Mouse (Mus musculus) liver, postnatal 0 days (tissue): ENCODE measurements at regions not wholly inside any gene's neighbourhood (a gene's known extent, or its start where the extent isn't known, plus 50 kb on each side); places are given as distances from the start of the nearest gene placed in this dataset.
A peak's percentile ranks its signal among the peaks of the same experiment; 100 is the strongest.

Experiments used
- ATAC-seq: fragments of 200-750 bp; cut with Nextera tagmentation; 2 replicates; pipeline ENCODE4 v1.8.0; 2017; ENCODE audit warnings: mild to moderate bottlenecking, moderate library complexity
- DNase-seq: peaks from one replicate; pipeline ENCODE4 v3.0.0-alpha.2; 2016
- H3K27ac ChIP-seq: fragments of 300-500 bp; sonication (generic); 2 replicates; pipeline ENCODE4 v1.5.1; 2014; ENCODE audit warnings: antibody characterized with exemption, moderate library complexity, mild to moderate bottlenecking, low read depth
- H3K27me3 ChIP-seq: fragments of 300-500 bp; sonication (generic); 2 replicates; pipeline ENCODE4 v1.6.1; 2014; ENCODE audit warnings: low read length, control low read depth, mixed read lengths; ENCODE audit not compliant: insufficient read depth
- H3K36me3 ChIP-seq: fragments of 300-500 bp; sonication (generic); replicated peaks from 2 replicates; pipeline ENCODE4 v1.6.1; 2014; ENCODE audit warnings: mild to moderate bottlenecking, control low read depth, low read length, moderate library complexity, mixed read lengths; ENCODE audit not compliant: insufficient read depth
- H3K4me1 ChIP-seq: fragments of 300-500 bp; sonication (generic); 2 replicates; pipeline ENCODE4 v1.6.1; 2014; ENCODE audit warnings: antibody characterized with exemption, mild to moderate bottlenecking, control low read depth; ENCODE audit not compliant: insufficient read depth
- H3K4me2 ChIP-seq: fragments of 300-500 bp; sonication (generic); 2 replicates; pipeline ENCODE4 v1.6.1; 2014; ENCODE audit warnings: low read depth, mild to moderate bottlenecking, low read length, moderate library complexity, mixed read lengths
- H3K4me3 ChIP-seq: fragments of 300-500 bp; sonication (generic); 2 replicates; pipeline ENCODE4 v1.5.1; 2014; ENCODE audit warnings: low read depth, low read length
- H3K9ac ChIP-seq: fragments of 300-500 bp; sonication (generic); replicated peaks from 2 replicates; pipeline ENCODE4 v1.6.1; 2014; ENCODE audit warnings: mild to moderate bottlenecking, moderate library complexity
- H3K9me3 ChIP-seq: fragments of 300-500 bp; sonication (generic); 2 replicates; pipeline ENCODE4 v1.6.1; 2016; ENCODE audit warnings: mild to moderate bottlenecking, control low read depth, low read length, mixed read lengths
- CTCF ChIP-seq: sonication (generic); IDR thresholded peaks from 2 replicates; pipeline ENCODE4 v1.5.1; 2016; ENCODE audit warnings: antibody characterized with exemption, low read depth
- EP300 ChIP-seq: IDR thresholded peaks from 2 replicates; pipeline ENCODE4 v1.6.1; 2016; ENCODE audit warnings: antibody characterized with exemption, low read depth, mild to moderate bottlenecking
- WGBS: fragments of 180-500 bp; shearing (Covaris S2); extraction: QIAGEN DNeasy Blood & Tissue Kit; methylation state at CpG from one replicate; pipeline ENCODE4 v1.1.7; 2014; ENCODE audit not compliant: insufficient replicate concordance; 5-methylcytosine and 5-hydroxymethylcytosine counted together

DNA sequence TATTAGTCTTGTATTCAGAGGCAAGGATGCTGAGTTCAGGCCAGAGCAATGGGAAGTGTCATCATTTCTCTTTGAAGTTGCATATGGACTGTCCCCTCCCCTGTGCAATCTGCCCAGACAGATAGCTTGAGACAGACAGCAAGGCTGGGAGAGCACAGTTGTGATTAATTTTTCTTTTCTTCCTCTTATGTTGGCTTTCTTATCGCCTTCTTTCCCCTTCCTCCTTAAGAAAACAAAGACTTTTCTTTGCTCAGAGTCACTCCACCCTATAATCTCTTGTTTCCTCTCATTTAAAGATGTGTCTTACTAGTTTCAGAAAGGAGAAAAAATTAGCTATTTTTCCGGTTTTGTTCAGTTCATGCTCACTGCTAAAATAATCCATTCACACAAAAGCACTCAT lies 157.0 kb downstream of the Trib2 start:
- no peaks in the 10 kb centered on the region; the same call in 1 of the 2 replicates for H3K4me1 ChIP-seq
- no peak overlapping the region for H3K4me3 ChIP-seq
- no peaks in the 10 kb centered on the region for H3K36me3 ChIP-seq
- H3K9me3 ChIP-seq, result no peaks in the 10 kb centered on the region
- DNase-seq (no peak), ATAC-seq (no peak)
- no peak overlapping the region for H3K27ac ChIP-seq
- H3K4me2 ChIP-seq, result no peak overlapping the region
- WGBS, result 48% methylated on average over 2 of the region's 2 CpGs
- no peak overlapping the region for H3K9ac ChIP-seq
- no peaks in the 10 kb centered on the region for H3K27me3 ChIP-seq
- TF ChIP-seq CTCF (no peak), EP300 (no peak)

DNA sequence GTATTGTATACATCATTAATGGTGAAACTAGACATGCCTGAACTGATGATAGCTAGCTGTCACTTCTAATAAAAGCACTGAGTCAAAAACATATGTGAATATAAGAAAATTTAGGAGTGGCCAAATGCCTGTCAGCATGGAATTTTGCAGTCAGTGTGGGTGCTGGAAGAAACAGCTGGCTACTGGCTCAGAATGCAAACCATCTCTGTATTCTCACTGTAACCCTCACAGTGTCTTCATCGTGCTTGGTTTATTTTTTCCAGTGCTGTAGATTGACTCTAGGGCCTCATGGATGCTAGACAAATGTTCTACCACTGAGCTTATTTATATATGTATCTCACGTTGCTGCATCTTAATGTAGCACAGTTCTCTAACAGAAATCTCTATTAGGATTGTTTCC lies 157.4 kb downstream of the Trib2 start:
- DNase-seq (no peak), ATAC-seq (no peak)
- no peaks in the 10 kb centered on the region for H3K36me3 ChIP-seq
- H3K9me3 ChIP-seq, result no peaks in the 10 kb centered on the region
- WGBS, result 62% methylated on average over 2 of the region's 2 CpGs
- H3K9ac ChIP-seq, result no peak overlapping the region
- no peak overlapping the region for H3K4me2 ChIP-seq
- no peak overlapping the region for H3K4me3 ChIP-seq
- H3K27ac ChIP-seq, result no peak overlapping the region
- H3K27me3 ChIP-seq, result no peaks in the 10 kb centered on the region
- TF ChIP-seq CTCF (no peak), EP300 (no peak)
- no peaks in the 10 kb centered on the region; the same call in 1 of the 2 replicates for H3K4me1 ChIP-seq

DNA sequence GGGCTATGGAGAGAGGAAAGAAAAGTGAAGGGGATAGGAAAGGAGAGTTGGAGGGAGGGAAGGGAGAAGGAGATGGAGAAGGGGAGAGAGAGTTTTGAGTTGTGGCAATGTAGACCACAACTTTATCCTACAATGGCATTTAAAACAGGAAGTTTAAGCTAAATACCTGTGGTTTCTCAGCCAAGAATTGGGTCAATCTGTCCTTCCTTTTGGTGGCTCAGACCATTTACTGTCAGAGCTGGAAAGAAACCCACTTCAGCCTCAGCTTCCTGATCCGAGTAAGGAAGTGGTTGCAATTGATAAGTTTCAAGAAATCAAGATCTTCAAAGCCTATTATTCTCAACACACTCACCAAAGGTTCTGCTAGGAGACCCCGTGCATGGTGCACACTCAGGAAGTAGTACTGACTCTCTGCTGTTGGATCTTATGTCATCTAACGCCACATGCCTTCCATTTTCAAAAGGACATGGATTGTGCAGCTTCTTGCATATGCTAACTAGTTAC lies 158.9 kb downstream of the Trib2 start:
- H3K9ac ChIP-seq, result no peak overlapping the region
- WGBS, result 31% methylated on average over 3 of the region's 3 CpGs

DNA sequence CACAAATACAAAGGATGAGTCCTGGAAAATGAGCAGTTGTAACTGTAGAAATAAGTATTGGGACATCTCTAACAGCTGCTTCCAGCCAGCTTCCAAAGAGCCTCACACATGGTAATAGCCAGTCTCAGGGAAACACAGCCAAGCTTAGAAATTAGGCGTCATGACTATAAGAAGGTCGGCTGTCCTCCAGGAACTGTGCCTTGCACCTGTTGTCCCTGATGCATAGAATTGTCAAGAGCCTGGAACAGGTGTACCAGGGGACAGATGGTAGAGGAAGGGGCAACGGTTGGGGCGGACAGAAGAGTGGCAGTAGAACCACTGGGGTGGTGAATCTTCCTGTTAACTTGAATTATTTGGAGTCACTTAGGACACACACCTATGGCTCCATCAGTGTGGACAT lies 162.1 kb downstream of the Trib2 start:
- Histone ChIP-seq H3K9ac (no peak overlapping the region), H3K4me2 (no peak overlapping the region), H3K36me3 (no peaks in the 10 kb centered on the region), H3K27me3 (no peaks in the 10 kb centered on the region), H3K4me3 (no peak overlapping the region), H3K27ac (peak overlapping the region; percentile 65), H3K9me3 (no peaks in the 10 kb centered on the region), H3K4me1 (peaks cover 4% of the 10 kb centered on the region)
- ATAC-seq (no peak), DNase-seq (no peak)
- TF ChIP-seq CTCF (no peak), EP300 (no peak)
- 80% methylated on average over 4 of the region's 4 CpGs for WGBS

More for the DNA sequence above, 158.9 kb downstream of the Trib2 start:
- H3K27ac ChIP-seq, result no peak overlapping the region
- H3K27me3 ChIP-seq, result no peaks in the 10 kb centered on the region
- H3K9me3 ChIP-seq, result no peaks in the 10 kb centered on the region
- no peaks in the 10 kb centered on the region; the same call in 1 of the 2 replicates for H3K4me1 ChIP-seq
- no peak overlapping the region for H3K4me3 ChIP-seq
- ATAC-seq, result no peak
- no peak overlapping the region for H3K4me2 ChIP-seq
- TF ChIP-seq CTCF (no peak), EP300 (no peak)
- H3K36me3 ChIP-seq, result no peaks in the 10 kb centered on the region
- DNase-seq, result no peak

DNA sequence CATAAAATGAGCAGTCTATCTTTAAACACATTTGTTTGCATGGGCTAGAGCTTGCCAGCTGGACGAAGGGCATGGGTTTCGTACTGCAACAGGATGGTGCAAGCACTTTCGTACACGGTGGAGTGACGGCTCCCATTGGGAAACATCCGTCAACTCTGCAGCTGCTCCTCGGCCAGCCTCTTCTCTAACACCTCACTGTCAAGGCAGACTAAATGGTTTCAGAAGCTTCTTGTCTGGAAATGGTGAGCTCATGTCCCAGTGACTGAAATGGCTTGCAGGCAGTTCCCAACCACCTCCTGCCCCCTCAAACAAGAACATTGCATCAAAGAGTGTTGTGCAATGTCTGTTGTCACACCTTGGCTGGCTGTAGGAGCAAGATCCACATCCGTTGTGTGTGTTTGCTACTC lies 163.4 kb downstream of the Trib2 start:
- Histone ChIP-seq H3K36me3 (no peaks in the 10 kb centered on the region), H3K4me1 (peaks cover 4% of the 10 kb centered on the region), H3K4me3 (no peak overlapping the region), H3K27ac (peak overlapping the region; percentile 65), H3K9ac (no peak overlapping the region), H3K27me3 (no peaks in the 10 kb centered on the region), H3K4me2 (peak overlapping the region; percentile 24; the same call in 1 of the 2 replicates), H3K9me3 (no peaks in the 10 kb centered on the region)
- WGBS, result 44% methylated on average over 8 of the region's 8 CpGs
- TF ChIP-seq CTCF, result no peak
- no peak for TF ChIP-seq EP300
- DNase-seq (peak; percentile 70), ATAC-seq (peak; percentile 89)

DNA sequence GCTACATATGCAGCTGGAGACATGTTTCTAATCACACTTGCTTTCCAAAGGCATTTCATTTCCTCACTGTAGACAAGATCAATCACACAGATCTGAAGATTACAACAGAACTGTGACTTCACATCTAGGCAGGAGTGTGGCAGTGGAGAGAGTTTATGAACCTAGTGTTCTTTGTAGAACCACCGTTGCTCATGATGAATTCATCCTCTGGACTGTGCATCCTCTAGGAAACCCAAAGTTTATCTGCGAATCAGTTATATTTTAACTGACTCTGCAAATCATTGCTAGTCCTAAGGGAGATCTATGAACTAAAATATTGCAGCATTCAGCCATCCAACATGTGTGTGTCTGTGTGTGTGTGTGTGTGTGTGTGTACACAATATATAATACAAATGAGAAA lies 165.4 kb downstream of the Trib2 start:
- TF ChIP-seq EP300 (peak; percentile 44; the same call in 1 of the 2 replicates), CTCF (no peak)
- no peaks in the 10 kb centered on the region for H3K27me3 ChIP-seq
- 64% methylated on average over 2 of the region's 2 CpGs for WGBS
- no peaks in the 10 kb centered on the region for H3K36me3 ChIP-seq
- H3K4me1 ChIP-seq, result peaks cover 4% of the 10 kb centered on the region; the same call in 1 of the 2 replicates
- ATAC-seq (peak; percentile 81), DNase-seq (peak; percentile 17)
- 0 out of 2 replicates have a peak overlapping the region, but pooled peaks have one; percentile 26 for H3K4me2 ChIP-seq
- no peak overlapping the region for H3K4me3 ChIP-seq
- no peak overlapping the region for H3K9ac ChIP-seq
- peak overlapping the region; percentile 65 for H3K27ac ChIP-seq
- H3K9me3 ChIP-seq, result no peaks in the 10 kb centered on the region
